Mouse (Mus musculus): ENCODE measurements at regions not wholly inside any gene's neighbourhood (a gene's known extent, or its start where the extent isn't known, plus 50 kb on each side); places are given as distances from the start of the nearest gene placed in this dataset.

- Histone ChIP-seq H3K9me3 (replicated peaks; ENCODE audit: low read length) (no peaks in the 10 kb centered on the region), H3K4me3 (replicated peaks in 1 of 3; ENCODE audit: low read depth in 2 of 3, low read length in 2 of 3, poor library complexity in 1 of 3) (no peak overlapping the region)
- no peak for DNase-seq (ENCODE audit: extremely low read depth)
Observed at GRCm38 (mm10) chr13:71746534-71746933, 217.0 kb downstream of the Irx1 start.

GRCm38 (mm10) chr13:71736821-71737345, 226.6 kb downstream of the Irx1 start:
- no peak for DNase-seq (ENCODE audit: extremely low read depth)

More at GRCm38 (mm10) chr13:71746534-71746933, 217.0 kb downstream of the Irx1 start:
- Histone ChIP-seq H3K79me2 (replicated peaks; ENCODE audit: control insufficient read depth, extremely low read depth, insufficient read depth, poor library complexity, severe bottlenecking) (no peaks in the 10 kb centered on the region), H3K27ac (ENCODE audit: insufficient read depth, low read depth) (no peak overlapping the region), H3K27me3 (replicated peaks) (no peaks in the 10 kb centered on the region), H3K9ac (ENCODE audit: insufficient read depth, low read depth) (no peak overlapping the region), H3K4me1 (ENCODE audit: control insufficient read depth in 1 of 2, insufficient read depth in 2 of 2) (no peaks in the 10 kb centered on the region), H3K36me3 (replicated peaks in 1 of 2; ENCODE audit: control insufficient read depth in 1 of 2, insufficient read depth in 1 of 2, low read length in 1 of 2) (no peaks in the 10 kb centered on the region), H3K4me2 (ENCODE audit: insufficient read depth, low read depth, poor library complexity, severe bottlenecking) (no peak overlapping the region)
- in situ Hi-C loops (cut with MboI; ENCODE audit: low pct_ligation_motif_present, low pct_unique_long_range_greater_than_20kb, low sequenced_read_pairs): no loop called here
- TF ChIP-seq SMC3 (IDR thresholded peaks at IDR 0.05; ENCODE audit: low read depth, low read length): no peak
- dilution Hi-C loops (cut with MboI; ENCODE audit: extremely low pct_ligation_motif_present, extremely low pct_unique_long_range_greater_than_20kb, low sequenced_read_pairs): no loop called here

GRCm38 (mm10) chr13:71734261-71734660, 229.3 kb downstream of the Irx1 start:
- H3K27me3 ChIP-seq (replicated peaks): no peaks in the 10 kb centered on the region
- no peaks in the 10 kb centered on the region for H3K79me2 ChIP-seq (replicated peaks; ENCODE audit: control insufficient read depth, extremely low read depth, insufficient read depth, poor library complexity, severe bottlenecking)
- DNase-seq (ENCODE audit: extremely low read depth): no peak
- no peaks in the 10 kb centered on the region for H3K4me1 ChIP-seq (ENCODE audit: control insufficient read depth in 1 of 2, insufficient read depth in 2 of 2)
- no peak for TF ChIP-seq KAT2A (IDR thresholded peaks at IDR 0.05; ENCODE audit: insufficient replicate concordance, low read length)
- TF ChIP-seq NELFE (IDR thresholded peaks at IDR 0.05; ENCODE audit: low read depth, low read length): no peak
- no peak for TF ChIP-seq PAX5 (IDR thresholded peaks at IDR 0.05; ENCODE audit: low read length)
- no peak for TF ChIP-seq SMC3 (IDR thresholded peaks at IDR 0.05; ENCODE audit: low read depth, low read length)
- no peak for TF ChIP-seq TCF12 (IDR thresholded peaks at IDR 0.05; ENCODE audit: low read depth, low read length)
- TF ChIP-seq TBP (conservative IDR thresholded peaks at IDR 0.05; ENCODE audit: low read depth, low read length): no peak
- TF ChIP-seq SIN3A (IDR thresholded peaks at IDR 0.05; ENCODE audit: low read length): no peak
- TF ChIP-seq EP300 (IDR thresholded peaks at IDR 0.05; ENCODE audit: low read length): no peak
- no peak for TF ChIP-seq IRF4 (IDR thresholded peaks at IDR 0.05; ENCODE audit: low read depth, low read length)
- no peak for TF ChIP-seq ZC3H11A (IDR thresholded peaks at IDR 0.05; ENCODE audit: low read depth, low read length)
- no peak for TF ChIP-seq HCFC1 (IDR thresholded peaks at IDR 0.05; ENCODE audit: low read depth, low read length)
- TF ChIP-seq CTCF (conservative IDR thresholded peaks at IDR 0.05 in 1 of 2, IDR thresholded peaks at IDR 0.05 in 1 of 2; ENCODE audit: low read depth in 2 of 2, low read length in 2 of 2): no peak
- TF ChIP-seq JUND (conservative IDR thresholded peaks at IDR 0.05; ENCODE audit: low read depth, low read length): no peak
- TF ChIP-seq E2F4 (IDR thresholded peaks at IDR 0.05; ENCODE audit: insufficient replicate concordance, low read depth, low read length): no peak
- TF ChIP-seq JUN (IDR thresholded peaks at IDR 0.05; ENCODE audit: insufficient read depth, low read depth, low read length): no peak
- TF ChIP-seq RCOR1 (conservative IDR thresholded peaks at IDR 0.05; ENCODE audit: low read depth, low read length): no peak
- TF ChIP-seq MAX (IDR thresholded peaks at IDR 0.05; ENCODE audit: low read length): no peak
- TF ChIP-seq RAD21 (IDR thresholded peaks at IDR 0.05; ENCODE audit: low read depth, low read length): no peak
- TF ChIP-seq POLR2AphosphoS2 (IDR thresholded peaks at IDR 0.05; ENCODE audit: low read depth, low read length): no peak
- dilution Hi-C loops (cut with MboI; ENCODE audit: extremely low pct_ligation_motif_present, extremely low pct_unique_long_range_greater_than_20kb, low sequenced_read_pairs): no loop called here
- H3K36me3 ChIP-seq (replicated peaks in 1 of 2; ENCODE audit: control insufficient read depth in 1 of 2, insufficient read depth in 1 of 2, low read length in 1 of 2): no peaks in the 10 kb centered on the region
- in situ Hi-C loops (cut with MboI; ENCODE audit: low pct_ligation_motif_present, low pct_unique_long_range_greater_than_20kb, low sequenced_read_pairs): no loop called here
- no peak overlapping the region for H3K9ac ChIP-seq (ENCODE audit: insufficient read depth, low read depth)
- H3K9me3 ChIP-seq (replicated peaks; ENCODE audit: low read length): no peaks in the 10 kb centered on the region
- H3K4me2 ChIP-seq (ENCODE audit: insufficient read depth, low read depth, poor library complexity, severe bottlenecking): no peak overlapping the region
- H3K27ac ChIP-seq (ENCODE audit: insufficient read depth, low read depth): no peak overlapping the region
- H3K4me3 ChIP-seq (replicated peaks in 1 of 3; ENCODE audit: low read depth in 2 of 3, low read length in 2 of 3, poor library complexity in 1 of 3): no peak overlapping the region

More at GRCm38 (mm10) chr13:71736821-71737345, 226.6 kb downstream of the Irx1 start:
- dilution Hi-C loops (cut with MboI; ENCODE audit: extremely low pct_ligation_motif_present, extremely low pct_unique_long_range_greater_than_20kb, low sequenced_read_pairs): no loop called here
- H3K9ac ChIP-seq (ENCODE audit: insufficient read depth, low read depth): no peak overlapping the region
- no peaks in the 10 kb centered on the region for H3K4me1 ChIP-seq (ENCODE audit: control insufficient read depth in 1 of 2, insufficient read depth in 2 of 2)
- H3K27ac ChIP-seq (ENCODE audit: insufficient read depth, low read depth): no peak overlapping the region
- no peaks in the 10 kb centered on the region for H3K79me2 ChIP-seq (replicated peaks; ENCODE audit: control insufficient read depth, extremely low read depth, insufficient read depth, poor library complexity, severe bottlenecking)
- H3K27me3 ChIP-seq (replicated peaks): no peaks in the 10 kb centered on the region
- H3K36me3 ChIP-seq (replicated peaks in 1 of 2; ENCODE audit: control insufficient read depth in 1 of 2, insufficient read depth in 1 of 2, low read length in 1 of 2): no peaks in the 10 kb centered on the region
- no peak overlapping the region for H3K4me3 ChIP-seq (replicated peaks in 1 of 3; ENCODE audit: low read depth in 2 of 3, low read length in 2 of 3, poor library complexity in 1 of 3)
- H3K9me3 ChIP-seq (replicated peaks; ENCODE audit: low read length): no peaks in the 10 kb centered on the region
- no peak overlapping the region for H3K4me2 ChIP-seq (ENCODE audit: insufficient read depth, low read depth, poor library complexity, severe bottlenecking)
- no peak for TF ChIP-seq MAFK (IDR thresholded peaks at IDR 0.05; ENCODE audit: insufficient replicate concordance, low read length)
- no peak for TF ChIP-seq CHD1 (IDR thresholded peaks at IDR 0.05; ENCODE audit: low read depth, low read length)
- no peak for TF ChIP-seq POLR2AphosphoS2 (IDR thresholded peaks at IDR 0.05; ENCODE audit: low read depth, low read length)
- TF ChIP-seq TCF12 (IDR thresholded peaks at IDR 0.05; ENCODE audit: low read depth, low read length): no peak
- no peak for TF ChIP-seq MAZ (IDR thresholded peaks at IDR 0.05; ENCODE audit: low read depth, low read length)
- no peak for TF ChIP-seq ZC3H11A (IDR thresholded peaks at IDR 0.05; ENCODE audit: low read depth, low read length)
- no peak for TF ChIP-seq TBP (conservative IDR thresholded peaks at IDR 0.05; ENCODE audit: low read depth, low read length)
- no peak for TF ChIP-seq IRF4 (IDR thresholded peaks at IDR 0.05; ENCODE audit: low read depth, low read length)
- no peak for TF ChIP-seq CTCF (conservative IDR thresholded peaks at IDR 0.05 in 1 of 2, IDR thresholded peaks at IDR 0.05 in 1 of 2; ENCODE audit: low read depth in 2 of 2, low read length in 2 of 2)
- no peak for TF ChIP-seq HCFC1 (IDR thresholded peaks at IDR 0.05; ENCODE audit: low read depth, low read length)
- no peak for TF ChIP-seq MYC (IDR thresholded peaks at IDR 0.05; ENCODE audit: low read depth, low read length)
- TF ChIP-seq KAT2A (IDR thresholded peaks at IDR 0.05; ENCODE audit: insufficient replicate concordance, low read length): no peak
- no peak for TF ChIP-seq MEF2A (IDR thresholded peaks at IDR 0.05; ENCODE audit: borderline replicate concordance, low read depth, low read length)
- no peak for TF ChIP-seq GABPA (IDR thresholded peaks at IDR 0.05; ENCODE audit: insufficient replicate concordance, low read depth, low read length)
- no peak for TF ChIP-seq RCOR1 (conservative IDR thresholded peaks at IDR 0.05; ENCODE audit: low read depth, low read length)
- TF ChIP-seq JUN (IDR thresholded peaks at IDR 0.05; ENCODE audit: insufficient read depth, low read depth, low read length): no peak
- in situ Hi-C loops (cut with MboI; ENCODE audit: low pct_ligation_motif_present, low pct_unique_long_range_greater_than_20kb, low sequenced_read_pairs): no loop called here

Measured in CH12.LX (cell line).